12 mouse cellular contexts compared by ENCODE assay signal in genomic region chr9:94856093-94856492, GRCm38 (mm10).
"Had no signal": no experiment of that assay in that cellular context is flagged by ENCODE, and none has a peak within 500 bp of the region (broad histone marks: within the 10 kb centered on the region; RNA-seq: fewer than 3 reads in every experiment).

No protein-coding gene starts in this region.

- H3K4me2 ChIP-seq: intestine, embryonic 15.5 days; limb, embryonic 15.5 days; liver, embryonic 12.5 days; lung, embryonic 14.5 days; midbrain, embryonic 12.5 days; neural tube, embryonic 13.5 days had no signal

- H3K27me3 ChIP-seq: intestine, embryonic 15.5 days; limb, embryonic 15.5 days; liver, embryonic 12.5 days; midbrain, embryonic 12.5 days; neural tube, embryonic 13.5 days had no signal

- ATAC-seq: intestine, embryonic 15.5 days; liver, embryonic 12.5 days had no signal

- H3K4me1 ChIP-seq: intestine, embryonic 15.5 days; limb, embryonic 15.5 days; liver, embryonic 12.5 days; neural tube, embryonic 13.5 days had no signal

- H3K9ac ChIP-seq: intestine, embryonic 15.5 days; limb, embryonic 15.5 days; liver, embryonic 12.5 days; lung, embryonic 14.5 days; midbrain, embryonic 12.5 days; neural tube, embryonic 13.5 days had no signal

- H3K27ac ChIP-seq: intestine, embryonic 15.5 days; limb, embryonic 15.5 days; liver, embryonic 12.5 days; midbrain, embryonic 12.5 days; neural tube, embryonic 13.5 days had no signal

- H3K36me3 ChIP-seq: intestine, embryonic 15.5 days; limb, embryonic 15.5 days; liver, embryonic 12.5 days; midbrain, embryonic 12.5 days; neural tube, embryonic 13.5 days had no signal

- DNase-seq: kidney, adult 18-20 months; kidney, postnatal 10 days; kidney, postnatal 4 days; lung, embryonic 14.5 days; lung, postnatal 10 days; lung, postnatal 4 days; thymus, postnatal 36 days had no signal

- H3K4me3 ChIP-seq: intestine, embryonic 15.5 days; limb, embryonic 15.5 days; liver, embryonic 12.5 days; midbrain, embryonic 12.5 days; neural tube, embryonic 13.5 days had no signal

- H3K9me3 ChIP-seq: intestine, embryonic 15.5 days; limb, embryonic 15.5 days; liver, embryonic 12.5 days; midbrain, embryonic 12.5 days; neural tube, embryonic 13.5 days had no signal
